Mouse (Mus musculus) gastrocnemius, adult 18-20 months (tissue): Measurements from ENCODE around the gene Pik3c2a. TPM values are rescaled to one million over a fixed set of nuclear protein-coding genes. Genes with fewer than 3 reads are reported as not detected.

Source experiments
- DNase-seq: peaks from one replicate; pipeline ENCODE4 v3.0.0; 2021; ENCODE audit warnings: low spot score
- long read RNA-seq, 2 experiments: library from polyadenylated mRNA; stranded (forward); transcript quantifications; one replicate each; pipeline ENCODE4 v2.0.0; 2021
- total RNA-seq, 2 experiments: library from RNA; stranded (reverse); gene quantifications; 2 replicates each; pipeline ENCODE4 v1.2.3; 2021

Pik3c2a gene
- total RNA-seq, result 1 to 10 TPM; 7.4 to 8.4 TPM
- long read RNA-seq, experiment 1, full-length matches to known transcripts, result 1 of 1 reads
- long read RNA-seq, experiment 1, partial matches to known transcripts, result 0 of 1 reads
- long read RNA-seq, experiment 1, other reads (novel, unspliced or antisense), result 0 of 1 reads
- long read RNA-seq, experiment 2, partial matches to known transcripts, result 0 of 3 reads
- long read RNA-seq, experiment 2, other reads (novel, unspliced or antisense), result 3 of 3 reads

- peak; percentile 94 for DNase-seq
These were observed at the start of gene Pik3c2a for GRCm38 (mm10) chr7:116443004-116443696. Pik3c2a (minus strand) TSS chr7:116443449.

GRCm38 (mm10) chr7:116491113-116491512 is 47.9 kb upstream of the Pik3c2a start:
- DNase-seq, result no peak

GRCm38 (mm10) chr7:116485062-116485601 is 41.9 kb upstream of the Pik3c2a start:
- DNase-seq, result no peak

GRCm38 (mm10) chr7:116484213-116484612 is 41.0 kb upstream of the Pik3c2a start:
- no peak for DNase-seq

GRCm38 (mm10) chr7:116483782-116484181 is 40.5 kb upstream of the Pik3c2a start:
- no peak for DNase-seq

GRCm38 (mm10) chr7:116483106-116483505 is 39.9 kb upstream of the Pik3c2a start:
- DNase-seq, result no peak

- no peak for DNase-seq
These were observed 33.0 kb upstream of the Pik3c2a start for GRCm38 (mm10) chr7:116476264-116476663.

GRCm38 (mm10) chr7:116475836-116476235 is 32.6 kb upstream of the Pik3c2a start:
- DNase-seq, result no peak

- no peak for DNase-seq
These were observed 18.9 kb upstream of the Pik3c2a start for GRCm38 (mm10) chr7:116462114-116462513.

- no peak for DNase-seq
These were observed 15.8 kb upstream of the Pik3c2a start for GRCm38 (mm10) chr7:116458985-116459441.

- no peak for DNase-seq
These were observed 14.1 kb upstream of the Pik3c2a start for GRCm38 (mm10) chr7:116457391-116457790.

GRCm38 (mm10) chr7:116456964-116457363 is 13.7 kb upstream of the Pik3c2a start:
- no peak for DNase-seq

GRCm38 (mm10) chr7:116446645-116447044 is 3.4 kb upstream of the Pik3c2a start:
- no peak for DNase-seq

GRCm38 (mm10) chr7:116444326-116444809 is 1.1 kb upstream of the Pik3c2a start:
- peak; percentile 23 for DNase-seq

GRCm38 (mm10) chr7:116443697-116444325 is 562 bp upstream of the Pik3c2a start:
- no peak for DNase-seq

- no peak for DNase-seq
These were observed 1.0 kb downstream of the Pik3c2a start for GRCm38 (mm10) chr7:116442226-116442625.

GRCm38 (mm10) chr7:116441346-116441745 is 1.9 kb downstream of the Pik3c2a start:
- no peak for DNase-seq

GRCm38 (mm10) chr7:116431661-116432060 is 11.6 kb downstream of the Pik3c2a start:
- DNase-seq, result no peak

- no peak for DNase-seq
These were observed 12.3 kb downstream of the Pik3c2a start for GRCm38 (mm10) chr7:116430926-116431325.

GRCm38 (mm10) chr7:116427206-116427605 is 16.0 kb downstream of the Pik3c2a start:
- DNase-seq, result no peak

- DNase-seq, result no peak
These were observed 17.5 kb downstream of the Pik3c2a start for GRCm38 (mm10) chr7:116425771-116426170.

- no peak for DNase-seq
These were observed 22.2 kb downstream of the Pik3c2a start for GRCm38 (mm10) chr7:116421081-116421480.
